Mouse (Mus musculus): Measurements from ENCODE around the gene Tmem127.

DNA sequence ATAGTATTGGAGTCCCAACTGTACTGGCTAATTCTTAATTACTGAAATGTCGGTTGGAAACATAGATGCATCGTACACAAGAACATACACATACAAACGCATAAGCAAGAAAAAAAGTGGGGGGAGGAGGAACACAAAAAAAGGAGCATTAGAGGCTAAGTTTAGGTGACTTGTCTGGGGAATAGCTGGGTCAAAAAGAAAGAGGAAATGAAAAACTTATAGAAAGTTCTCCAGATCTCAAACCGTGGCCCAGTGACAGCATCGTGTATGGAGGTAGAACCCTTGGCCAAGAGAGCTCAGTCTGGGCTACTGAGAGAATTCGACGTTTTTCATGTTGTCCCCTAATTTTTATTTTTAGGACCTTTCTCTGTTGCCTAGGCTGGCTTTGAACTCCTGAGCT lies 63.0 kb downstream of the Tmem127 start:
- TF ChIP-seq IRF4 (IDR thresholded peaks at IDR 0.05; ENCODE audit: low read depth, low read length) (peak; percentile 98), GABPA (IDR thresholded peaks at IDR 0.05; ENCODE audit: insufficient replicate concordance, low read depth, low read length) (no peak), EP300 (IDR thresholded peaks at IDR 0.05; ENCODE audit: low read length) (peak; percentile 98), POLR2AphosphoS2 (IDR thresholded peaks at IDR 0.05; ENCODE audit: low read depth, low read length) (no peak), ZNF384 (IDR thresholded peaks at IDR 0.05; ENCODE audit: low read depth, low read length) (peak; percentile 90), CTCF (conservative IDR thresholded peaks at IDR 0.05 in 1 of 2, IDR thresholded peaks at IDR 0.05 in 1 of 2; ENCODE audit: low read depth in 2 of 2, low read length in 2 of 2) (no peak), USF1 (IDR thresholded peaks at IDR 0.05; ENCODE audit: low read depth, low read length) (no peak), CHD2 (IDR thresholded peaks at IDR 0.05; ENCODE audit: low read length) (peak; percentile 80), POLR2A (IDR thresholded peaks at IDR 0.05; ENCODE audit: low read depth, low read length) (no peak), ZC3H11A (IDR thresholded peaks at IDR 0.05; ENCODE audit: low read depth, low read length) (no peak)
